Mouse (Mus musculus): ENCODE results near the gene Mastl. TPM values are rescaled to one million over a fixed set of nuclear protein-coding genes. Genes with fewer than 3 reads are reported as not detected.

The Mastl gene
- polyA plus RNA-seq, 2 experiments = 5.5 to 7.7 TPM

- TF ChIP-seq POLR2A (IDR thresholded peaks at IDR 0.05; ENCODE audit: borderline replicate concordance, extremely low read depth, insufficient read depth, insufficient read length) = no peak
- H3K9ac ChIP-seq (ENCODE audit: low read depth, low read length, severe bottlenecking) = peak overlapping the region; percentile 82
- H3K9me3 ChIP-seq (ENCODE audit: control insufficient read depth, low read length) = no peaks in the 10 kb centered on the region
- peak overlapping the region; percentile 57 for H3K4me2 ChIP-seq (replicated peaks; ENCODE audit: low read depth, low read length, severe bottlenecking)
- H3K36me3 ChIP-seq (ENCODE audit: control insufficient read depth, insufficient read depth, low read length) = peaks cover 6% of the 10 kb centered on the region; the same call in 1 of the 2 replicates
- ATAC-seq (ENCODE audit: low FRiP score, low read depth) = peak; percentile 9
- no peaks in the 10 kb centered on the region for H3K27me3 ChIP-seq (ENCODE audit: control insufficient read depth, insufficient read depth, low read length)
- DNase-seq (ENCODE audit: low spot score) = no peak
- H3K27ac ChIP-seq (replicated peaks; ENCODE audit: low read depth, low read length) = peak overlapping the region; percentile 96
- H3K4me1 ChIP-seq (ENCODE audit: control insufficient read depth, insufficient read depth, low read length) = peaks cover 14% of the 10 kb centered on the region
- WGBS = under 1% methylated on average over 17 of the region's 17 CpGs
- H3K4me3 ChIP-seq (replicated peaks; ENCODE audit: low read length) = peak overlapping the region; percentile 83
Observed at GRCm38 (mm10) chr2:23156608-23157081, 821 bp upstream of the Mastl start.

- H3K27me3 ChIP-seq (ENCODE audit: control insufficient read depth, insufficient read depth, low read length) = no peaks in the 10 kb centered on the region
- H3K9me3 ChIP-seq (ENCODE audit: control insufficient read depth, low read length) = no peaks in the 10 kb centered on the region
- ATAC-seq (ENCODE audit: low FRiP score, low read depth) (no peak), DNase-seq (ENCODE audit: low spot score) (no peak)
- WGBS = 7% methylated on average over 5 of the region's 5 CpGs
- peak overlapping the region; percentile 83 for H3K4me3 ChIP-seq (replicated peaks; ENCODE audit: low read length)
- no peaks in the 10 kb centered on the region for H3K36me3 ChIP-seq (ENCODE audit: control insufficient read depth, insufficient read depth, low read length)
- peak overlapping the region; percentile 68 for H3K4me2 ChIP-seq (replicated peaks; ENCODE audit: low read depth, low read length, severe bottlenecking)
- H3K27ac ChIP-seq (replicated peaks; ENCODE audit: low read depth, low read length) = peak overlapping the region; percentile 96
- peaks cover 14% of the 10 kb centered on the region for H3K4me1 ChIP-seq (ENCODE audit: control insufficient read depth, insufficient read depth, low read length)
- H3K9ac ChIP-seq (ENCODE audit: low read depth, low read length, severe bottlenecking) = peak overlapping the region; percentile 82
- TF ChIP-seq POLR2A (IDR thresholded peaks at IDR 0.05; ENCODE audit: borderline replicate concordance, extremely low read depth, insufficient read depth, insufficient read length) = no peak
Observed at GRCm38 (mm10) chr2:23155199-23155621, 614 bp downstream of the Mastl start.

DNA sequence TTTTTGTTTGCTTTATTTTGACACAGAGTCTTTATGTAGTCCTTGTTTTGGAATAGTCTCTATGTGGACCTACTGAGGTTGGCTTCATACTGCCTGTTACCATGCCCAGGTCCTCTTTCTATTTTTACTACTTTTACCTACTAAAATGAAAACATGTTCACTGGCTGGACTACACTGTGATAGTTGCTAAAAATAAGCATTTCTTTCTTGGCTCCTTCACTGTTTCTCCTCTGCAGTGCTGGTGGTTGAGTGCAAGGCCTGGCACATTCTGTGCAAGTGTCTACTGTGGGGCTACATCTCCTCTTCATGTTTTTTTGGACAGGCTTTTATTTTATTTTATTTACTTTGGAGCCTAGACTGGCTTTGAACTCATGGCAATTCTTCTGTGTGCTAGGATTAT is 36.3 kb downstream of the Mastl start:
- DNase-seq (ENCODE audit: low spot score) (no peak), ATAC-seq (ENCODE audit: low FRiP score, low read depth) (peak; percentile 53; the same call in 1 of the 2 replicates)
- H3K27ac ChIP-seq (replicated peaks; ENCODE audit: low read depth, low read length) = no peak overlapping the region
- no peak overlapping the region for H3K4me3 ChIP-seq (replicated peaks; ENCODE audit: low read length)
- H3K4me2 ChIP-seq (replicated peaks; ENCODE audit: low read depth, low read length, severe bottlenecking) = no peak overlapping the region
- H3K4me1 ChIP-seq (ENCODE audit: control insufficient read depth, insufficient read depth, low read length) = no peaks in the 10 kb centered on the region
- no peaks in the 10 kb centered on the region for H3K9me3 ChIP-seq (ENCODE audit: control insufficient read depth, low read length)
- H3K9ac ChIP-seq (ENCODE audit: low read depth, low read length, severe bottlenecking) = no peak overlapping the region
- H3K27me3 ChIP-seq (ENCODE audit: control insufficient read depth, insufficient read depth, low read length) = no peaks in the 10 kb centered on the region
- TF ChIP-seq POLR2A (IDR thresholded peaks at IDR 0.05; ENCODE audit: borderline replicate concordance, extremely low read depth, insufficient read depth, insufficient read length) = no peak
- peaks cover 17% of the 10 kb centered on the region; the same call in 1 of the 2 replicates for H3K36me3 ChIP-seq (ENCODE audit: control insufficient read depth, insufficient read depth, low read length)

DNA sequence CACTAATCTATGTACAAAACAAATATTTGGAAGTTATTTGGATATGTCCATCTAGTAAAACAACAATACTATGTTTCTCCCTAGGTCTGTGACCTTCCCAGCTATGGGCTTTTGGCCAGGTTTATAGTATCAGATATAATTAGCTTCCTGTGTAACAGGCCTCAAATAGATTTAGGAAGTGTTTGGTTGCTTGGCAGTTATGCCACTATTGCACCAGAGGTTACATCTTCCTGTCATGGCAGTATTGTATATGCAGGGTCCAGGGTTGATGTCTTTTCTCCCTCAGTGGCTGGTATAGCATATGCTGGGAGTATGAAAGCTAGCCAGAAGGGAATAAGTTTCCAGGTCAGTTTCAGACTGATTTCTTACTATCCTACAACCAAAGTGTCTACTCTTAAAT is 53.6 kb downstream of the Mastl start:
- H3K27me3 ChIP-seq (ENCODE audit: control insufficient read depth, insufficient read depth, low read length) = no peaks in the 10 kb centered on the region
- no peaks in the 10 kb centered on the region for H3K4me1 ChIP-seq (ENCODE audit: control insufficient read depth, insufficient read depth, low read length)
- no peaks in the 10 kb centered on the region for H3K9me3 ChIP-seq (ENCODE audit: control insufficient read depth, low read length)
- TF ChIP-seq POLR2A (IDR thresholded peaks at IDR 0.05; ENCODE audit: borderline replicate concordance, extremely low read depth, insufficient read depth, insufficient read length) = no peak
- no peak overlapping the region for H3K9ac ChIP-seq (ENCODE audit: low read depth, low read length, severe bottlenecking)
- ATAC-seq (ENCODE audit: low FRiP score, low read depth) (no peak), DNase-seq (ENCODE audit: low spot score) (no peak)
- H3K36me3 ChIP-seq (ENCODE audit: control insufficient read depth, insufficient read depth, low read length) = peaks cover 19% of the 10 kb centered on the region; the same call in 1 of the 2 replicates
- no peak overlapping the region for H3K27ac ChIP-seq (replicated peaks; ENCODE audit: low read depth, low read length)
- no peak overlapping the region for H3K4me2 ChIP-seq (replicated peaks; ENCODE audit: low read depth, low read length, severe bottlenecking)
- H3K4me3 ChIP-seq (replicated peaks; ENCODE audit: low read length) = no peak overlapping the region

DNA sequence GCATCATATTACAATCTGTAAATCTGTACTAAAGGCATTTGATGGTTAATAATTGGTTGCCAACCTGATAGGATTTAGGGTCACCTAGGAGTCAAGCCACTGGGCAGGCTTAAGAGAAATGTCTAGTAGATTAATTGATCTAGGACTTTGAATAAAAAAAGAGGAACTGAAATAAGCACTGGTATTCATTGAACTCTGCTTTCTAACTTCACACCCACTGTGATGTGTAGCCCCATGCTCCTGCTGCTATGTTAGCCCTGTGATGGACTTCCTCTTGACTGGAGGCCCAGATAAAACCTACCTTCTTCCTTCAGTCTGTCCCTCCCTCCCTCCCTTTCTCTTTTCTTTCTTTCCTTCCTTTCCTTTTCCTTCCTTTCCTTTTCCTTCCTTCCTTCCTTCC is 58.8 kb downstream of the Mastl start:
- no peaks in the 10 kb centered on the region for H3K4me1 ChIP-seq (ENCODE audit: control insufficient read depth, insufficient read depth, low read length)
- ATAC-seq (ENCODE audit: low FRiP score, low read depth) (no peak), DNase-seq (ENCODE audit: low spot score) (no peak)
- H3K9ac ChIP-seq (ENCODE audit: low read depth, low read length, severe bottlenecking) = no peak overlapping the region
- H3K9me3 ChIP-seq (ENCODE audit: control insufficient read depth, low read length) = no peaks in the 10 kb centered on the region
- H3K36me3 ChIP-seq (ENCODE audit: control insufficient read depth, insufficient read depth, low read length) = peaks cover 49% of the 10 kb centered on the region
- H3K27ac ChIP-seq (replicated peaks; ENCODE audit: low read depth, low read length) = no peak overlapping the region
- no peak overlapping the region for H3K4me2 ChIP-seq (replicated peaks; ENCODE audit: low read depth, low read length, severe bottlenecking)
- TF ChIP-seq POLR2A (IDR thresholded peaks at IDR 0.05; ENCODE audit: borderline replicate concordance, extremely low read depth, insufficient read depth, insufficient read length) = no peak
- H3K4me3 ChIP-seq (replicated peaks; ENCODE audit: low read length) = no peak overlapping the region
- H3K27me3 ChIP-seq (ENCODE audit: control insufficient read depth, insufficient read depth, low read length) = no peaks in the 10 kb centered on the region

DNA sequence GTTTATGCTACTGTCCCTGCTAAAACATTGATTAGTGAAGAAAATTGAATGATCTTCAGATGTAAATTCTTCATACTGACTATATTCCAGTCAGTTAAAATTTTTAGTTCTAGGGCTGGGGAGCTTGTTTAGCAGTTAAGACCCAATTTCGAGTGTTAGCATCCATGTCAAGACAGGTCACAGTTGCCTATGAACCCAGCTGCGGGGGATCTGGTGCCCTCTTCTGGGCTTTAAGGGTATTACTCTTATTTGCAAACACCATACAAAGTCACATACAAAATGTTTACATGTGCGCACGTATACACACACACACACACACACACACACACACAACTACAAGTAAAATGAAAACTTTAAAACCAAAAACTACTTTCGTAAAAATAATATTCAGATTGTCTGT is 63.6 kb downstream of the Mastl start:
- no peaks in the 10 kb centered on the region for H3K9me3 ChIP-seq (ENCODE audit: control insufficient read depth, low read length)
- H3K27me3 ChIP-seq (ENCODE audit: control insufficient read depth, insufficient read depth, low read length) = no peaks in the 10 kb centered on the region
- TF ChIP-seq POLR2A (IDR thresholded peaks at IDR 0.05; ENCODE audit: borderline replicate concordance, extremely low read depth, insufficient read depth, insufficient read length) = no peak
- no peaks in the 10 kb centered on the region for H3K4me1 ChIP-seq (ENCODE audit: control insufficient read depth, insufficient read depth, low read length)
- WGBS = 54% methylated on average over 5 of the region's 5 CpGs
- H3K36me3 ChIP-seq (ENCODE audit: control insufficient read depth, insufficient read depth, low read length) = peaks cover 62% of the 10 kb centered on the region
- DNase-seq (ENCODE audit: low spot score) (no peak), ATAC-seq (ENCODE audit: low FRiP score, low read depth) (no peak)
- no peak overlapping the region for H3K9ac ChIP-seq (ENCODE audit: low read depth, low read length, severe bottlenecking)
- no peak overlapping the region for H3K4me2 ChIP-seq (replicated peaks; ENCODE audit: low read depth, low read length, severe bottlenecking)
- H3K4me3 ChIP-seq (replicated peaks; ENCODE audit: low read length) = no peak overlapping the region
- no peak overlapping the region for H3K27ac ChIP-seq (replicated peaks; ENCODE audit: low read depth, low read length)

All from limb, embryonic 14.5 days (tissue).